Mouse (Mus musculus) megakaryocyte, adult 5-6 weeks (primary cell): ENCODE results near the gene Gdap1l1. TPM values are rescaled to one million over a fixed set of nuclear protein-coding genes. Genes with fewer than 3 reads are reported as not detected.

Experiments used
- ATAC-seq: 2 replicates; pipeline ENCODE4 v1.8.0; 2016; ENCODE audit warnings: mild to moderate bottlenecking, inconsistent platforms; ENCODE audit not compliant: poor library complexity, severe bottlenecking
- total RNA-seq, 2 experiments: library from RNA; stranded (forward) in 1 of 2; stranded (reverse) in 1 of 2; fragments of 153-499, 151-499 nt in 1 of 2; fragments of 221-1000, 200-1000 nt in 1 of 2; gene quantifications; 2 replicates each; pipeline versions ENCODE4 v1.2.3 to v1.2.4; 2015 to 2017

The Gdap1l1 gene
- total RNA-seq, 2 experiments from 2014 or later, result not detected

DNA sequence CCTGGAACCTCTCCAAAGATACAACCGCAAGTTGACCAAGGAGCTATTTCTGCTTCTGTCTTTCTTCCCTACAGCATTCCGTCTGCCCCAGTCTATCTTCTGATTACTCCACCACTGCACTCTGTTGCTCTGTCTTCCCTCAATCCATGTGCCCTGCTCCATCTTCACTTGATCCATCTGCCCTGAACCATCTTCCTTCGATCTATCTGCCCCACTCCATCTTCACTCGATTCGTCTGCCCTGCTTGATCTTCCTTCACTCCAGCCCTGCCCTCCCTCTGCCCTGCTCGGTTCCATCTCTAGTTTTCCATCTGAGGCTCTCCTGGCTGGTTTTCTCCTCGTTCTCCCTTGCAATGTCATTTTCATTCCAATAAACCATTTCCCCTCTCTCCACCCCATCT is 64.9 kb downstream of the Gdap1l1 start:
- no peak for ATAC-seq

Other genes with a start within 250 kb of the Gdap1l1 start
- gene Tox2, start 235.4 kb upstream of the Gdap1l1 start, total RNA-seq (2015), result not detected in 2 replicates
- not detected in 2 replicates for gene Tox2, start 235.4 kb upstream of the Gdap1l1 start, total RNA-seq (2017)
- not detected in 2 replicates for gene Jph2, start 40.5 kb upstream of the Gdap1l1 start, total RNA-seq (2015)
- gene Jph2, start 40.5 kb upstream of the Gdap1l1 start, total RNA-seq (2017), result not detected in 2 replicates
- gene Oser1, start 13.8 kb upstream of the Gdap1l1 start, total RNA-seq (2015), result 85.9 and 98.4 TPM in 2 replicates
- 93.7 and 107 TPM in 2 replicates for gene Oser1, start 13.8 kb upstream of the Gdap1l1 start, total RNA-seq (2017)
- 0.36 and 1.1 TPM in 2 replicates for gene Fitm2, start 34.2 kb downstream of the Gdap1l1 start, total RNA-seq (2015)
- gene Fitm2, start 34.2 kb downstream of the Gdap1l1 start, total RNA-seq (2017), result 0.94 and 1.7 TPM in 2 replicates
- not detected in 2 replicates for gene R3hdml, start 53.8 kb downstream of the Gdap1l1 start, total RNA-seq (2015)
- gene R3hdml, start 53.8 kb downstream of the Gdap1l1 start, total RNA-seq (2017), result not detected in 2 replicates
- not detected in 2 replicates for gene Hnf4a, start 68.3 kb downstream of the Gdap1l1 start, total RNA-seq (2015)
- gene Hnf4a, start 68.3 kb downstream of the Gdap1l1 start, total RNA-seq (2017), result not detected in 2 replicates
- 12.6 and 16.6 TPM in 2 replicates for gene Ttpal, start 163.8 kb downstream of the Gdap1l1 start, total RNA-seq (2015)
- gene Ttpal, start 163.8 kb downstream of the Gdap1l1 start, total RNA-seq (2017), result 8.8 and 14.4 TPM in 2 replicates
- gene Serinc3, start 206.7 kb downstream of the Gdap1l1 start, total RNA-seq (2015), result 797 and 809 TPM in 2 replicates
- 623 and 641 TPM in 2 replicates for gene Serinc3, start 206.7 kb downstream of the Gdap1l1 start, total RNA-seq (2017)
- 47.7 and 50.9 TPM in 2 replicates for gene Pkig, start 219.9 kb downstream of the Gdap1l1 start, total RNA-seq (2015)
- gene Pkig, start 219.9 kb downstream of the Gdap1l1 start, total RNA-seq (2017), result 36.8 and 55.2 TPM in 2 replicates